ENCODE assay signal across 22 mouse cellular contexts in the genomic region with DNA sequence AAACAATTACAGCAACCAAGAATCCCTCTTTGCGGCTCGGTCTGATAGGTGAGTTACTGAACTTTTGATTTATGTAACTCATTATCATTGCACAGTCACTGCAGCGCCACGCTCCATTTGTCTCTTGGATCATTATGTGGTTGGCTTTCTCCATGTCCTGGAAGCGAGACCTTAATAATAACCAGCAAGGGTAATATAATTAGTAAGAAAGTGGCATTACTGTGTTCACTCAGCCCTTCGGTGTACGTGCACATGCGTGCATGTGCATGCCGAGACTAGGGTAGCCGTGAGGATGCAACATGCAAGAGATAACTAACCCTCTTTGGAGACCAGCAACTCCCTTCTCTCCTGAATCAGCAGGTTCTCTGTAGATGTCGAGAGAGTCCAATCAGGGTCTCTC.
DNase-seq lines count a peak whose midpoint lies in the region; ATAC-seq and TF ChIP-seq lines count a peak whose summit lies in the region.
"Had no signal": no experiment of that assay in that cellular context is flagged by ENCODE, and none has a peak within 500 bp of the region (broad histone marks: within the 10 kb centered on the region; RNA-seq: fewer than 3 reads in every experiment).

No protein-coding gene starts in this region.

- H3K36me3 ChIP-seq in kidney, embryonic 14.5 days (ENCODE audit: control insufficient read depth, insufficient read depth, low read length) = no peaks in the 10 kb centered on the region
- no peaks in the 10 kb centered on the region for H3K36me3 ChIP-seq in midbrain, postnatal 0 days (ENCODE audit: insufficient read depth, low read length)
- no peaks in the 10 kb centered on the region for H3K36me3 ChIP-seq in midbrain, embryonic 10.5 days
- no peaks in the 10 kb centered on the region for H3K36me3 ChIP-seq in hindbrain, embryonic 14.5 days (replicated peaks; ENCODE audit: control insufficient read depth, insufficient read depth)
- no peaks in the 10 kb centered on the region for H3K36me3 ChIP-seq in neural tube, embryonic 14.5 days (ENCODE audit: control insufficient read depth, insufficient read depth, low read length)
- H3K36me3 ChIP-seq: embryonic facial prominence, embryonic 15.5 days; forebrain, embryonic 10.5 days; forebrain, embryonic 15.5 days; heart, embryonic 15.5 days had no signal

- TF ChIP-seq CTCF in midbrain, postnatal 0 days (IDR thresholded peaks at IDR 0.05) = no peak

- H3K27me3 ChIP-seq in kidney, embryonic 14.5 days (ENCODE audit: control insufficient read depth, insufficient read depth, low read length) = no peaks in the 10 kb centered on the region
- H3K27me3 ChIP-seq in midbrain, postnatal 0 days (ENCODE audit: insufficient read depth, low read length) = no peaks in the 10 kb centered on the region
- no peaks in the 10 kb centered on the region for H3K27me3 ChIP-seq in midbrain, embryonic 10.5 days (ENCODE audit: low read depth, poor library complexity, severe bottlenecking)
- no peaks in the 10 kb centered on the region for H3K27me3 ChIP-seq in hindbrain, embryonic 14.5 days (ENCODE audit: control insufficient read depth, insufficient read depth, low read length)
- no peaks in the 10 kb centered on the region for H3K27me3 ChIP-seq in neural tube, embryonic 14.5 days (ENCODE audit: control insufficient read depth, insufficient read depth, low read length)
- H3K27me3 ChIP-seq: embryonic facial prominence, embryonic 15.5 days; forebrain, embryonic 15.5 days; heart, embryonic 15.5 days had no signal

- WGBS in kidney, embryonic 14.5 days = 39% methylated on average over 11 of the region's 11 CpGs
- 70% methylated on average over 11 of the region's 11 CpGs for WGBS in midbrain, postnatal 0 days
- 90% methylated on average over 11 of the region's 11 CpGs for WGBS in midbrain, embryonic 10.5 days
- WGBS in hindbrain, embryonic 14.5 days = 55% methylated on average over 11 of the region's 11 CpGs
- 39% methylated on average over 11 of the region's 11 CpGs for WGBS in neural tube, embryonic 14.5 days

- H3K4me3 ChIP-seq in kidney, embryonic 14.5 days (ENCODE audit: low read length) = no peak overlapping the region
- H3K4me3 ChIP-seq in midbrain, postnatal 0 days (ENCODE audit: low read depth, low read length) = no peak overlapping the region
- no peak overlapping the region for H3K4me3 ChIP-seq in midbrain, embryonic 10.5 days
- no peak overlapping the region for H3K4me3 ChIP-seq in hindbrain, embryonic 14.5 days (replicated peaks; ENCODE audit: low read length)
- no peak overlapping the region for H3K4me3 ChIP-seq in neural tube, embryonic 14.5 days (ENCODE audit: low read depth, low read length)
- H3K4me3 ChIP-seq: embryonic facial prominence, embryonic 15.5 days; erythroblast, embryonic 14.5 days; forebrain, embryonic 10.5 days; forebrain, embryonic 15.5 days; heart, adult 2 months; heart, embryonic 15.5 days had no signal

- no peak overlapping the region for H3K4me2 ChIP-seq in kidney, embryonic 14.5 days (replicated peaks; ENCODE audit: low read depth, low read length)
- no peak overlapping the region for H3K4me2 ChIP-seq in midbrain, postnatal 0 days (ENCODE audit: low read depth, low read length, poor library complexity, severe bottlenecking)
- H3K4me2 ChIP-seq in hindbrain, embryonic 14.5 days (replicated peaks) = 0 out of 2 replicates have a peak overlapping the region, but pooled peaks have one; percentile 2
- H3K4me2 ChIP-seq in neural tube, embryonic 14.5 days (ENCODE audit: low read depth, low read length) = 0 out of 2 replicates have a peak overlapping the region, but pooled peaks have one; percentile 12
- H3K4me2 ChIP-seq: embryonic facial prominence, embryonic 15.5 days; forebrain, embryonic 15.5 days; heart, embryonic 11.5 days; heart, embryonic 15.5 days had no signal

- DNase-seq in kidney, adult 9 months = no peak
- peak; percentile 25 for DNase-seq in midbrain, postnatal 0 days (ENCODE audit: low spot score)
- no peak for DNase-seq in midbrain, embryonic 10.5 days (ENCODE audit: low spot score)
- DNase-seq in hindbrain, embryonic 14.5 days (ENCODE audit: low spot score) = no peak
- DNase-seq in adrenal gland, postnatal 4 days (ENCODE audit: low spot score in 2 of 2) = no peak
- no peak for DNase-seq in cerebellum, postnatal 25 days
- DNase-seq: adrenal gland, adult 2 months; adrenal gland, postnatal 25 days; cerebellum, adult 2 months; cerebellum, postnatal 10 days; embryo, embryonic 11 days; gastrocnemius, postnatal 14 days; heart, adult 2 months; heart, postnatal 14 days had no signal

- H3K27ac ChIP-seq in kidney, embryonic 14.5 days (ENCODE audit: low read depth, low read length) = no peak overlapping the region
- H3K27ac ChIP-seq in midbrain, postnatal 0 days (ENCODE audit: low read depth, low read length) = no peak overlapping the region
- H3K27ac ChIP-seq in midbrain, embryonic 10.5 days (replicated peaks) = no peak overlapping the region
- H3K27ac ChIP-seq in hindbrain, embryonic 14.5 days = no peak overlapping the region
- H3K27ac ChIP-seq in neural tube, embryonic 14.5 days (ENCODE audit: low read depth, low read length) = peak overlapping the region; percentile 40; the same call in 1 of the 2 replicates
- H3K27ac ChIP-seq: embryonic facial prominence, embryonic 15.5 days; forebrain, embryonic 10.5 days; forebrain, embryonic 15.5 days; heart, adult 2 months; heart, embryonic 15.5 days had no signal

- H3K9ac ChIP-seq in kidney, embryonic 14.5 days (ENCODE audit: low read depth, low read length) = no peak overlapping the region
- H3K9ac ChIP-seq in midbrain, postnatal 0 days (replicated peaks; ENCODE audit: low read length, poor library complexity, severe bottlenecking) = no peak overlapping the region
- no peak overlapping the region for H3K9ac ChIP-seq in hindbrain, embryonic 14.5 days
- no peak overlapping the region for H3K9ac ChIP-seq in neural tube, embryonic 14.5 days (replicated peaks; ENCODE audit: low read depth, low read length)
- H3K9ac ChIP-seq: embryonic facial prominence, embryonic 15.5 days; forebrain, embryonic 15.5 days; heart, embryonic 15.5 days had no signal

- H3K4me1 ChIP-seq in kidney, embryonic 14.5 days (ENCODE audit: control insufficient read depth, insufficient read depth, low read length) = 0 out of 2 replicates have a peak, but pooled peaks cover 3% of the 10 kb centered on the region
- no peaks in the 10 kb centered on the region for H3K4me1 ChIP-seq in midbrain, postnatal 0 days (ENCODE audit: insufficient read depth, low read length)
- peaks cover 4% of the 10 kb centered on the region; the same call in 1 of the 2 replicates for H3K4me1 ChIP-seq in midbrain, embryonic 10.5 days
- peaks cover 34% of the 10 kb centered on the region for H3K4me1 ChIP-seq in hindbrain, embryonic 14.5 days (replicated peaks; ENCODE audit: control insufficient read depth, insufficient read depth, low read length)
- H3K4me1 ChIP-seq in neural tube, embryonic 14.5 days (ENCODE audit: control insufficient read depth, insufficient read depth, low read length) = peaks cover 18% of the 10 kb centered on the region
- H3K4me1 ChIP-seq: forebrain, embryonic 15.5 days; heart, embryonic 15.5 days had no signal

- ATAC-seq in kidney, embryonic 14.5 days (ENCODE audit: low FRiP score, low TSS enrichment) = peak; percentile 58
- no peak for ATAC-seq in midbrain, postnatal 0 days (ENCODE audit: low FRiP score)
- ATAC-seq in hindbrain, embryonic 14.5 days (ENCODE audit: low FRiP score) = 0 out of 2 replicates have a peak, but pooled peaks have one; percentile 50
- ATAC-seq in neural tube, embryonic 14.5 days (ENCODE audit: low read depth) = peak; percentile 33; the same call in 1 of the 2 replicates
- ATAC-seq: forebrain, embryonic 15.5 days had no signal

- H3K9me3 ChIP-seq in kidney, embryonic 14.5 days (ENCODE audit: control insufficient read depth, low read length) = no peaks in the 10 kb centered on the region
- H3K9me3 ChIP-seq in midbrain, postnatal 0 days (ENCODE audit: low read length) = no peaks in the 10 kb centered on the region
- H3K9me3 ChIP-seq in midbrain, embryonic 10.5 days (replicated peaks) = no peaks in the 10 kb centered on the region
- H3K9me3 ChIP-seq in hindbrain, embryonic 14.5 days (ENCODE audit: control insufficient read depth, low read length) = no peaks in the 10 kb centered on the region
- H3K9me3 ChIP-seq in neural tube, embryonic 14.5 days (ENCODE audit: control insufficient read depth, low read length) = no peaks in the 10 kb centered on the region
- H3K9me3 ChIP-seq: embryonic facial prominence, embryonic 15.5 days; forebrain, embryonic 10.5 days; forebrain, embryonic 15.5 days; heart, embryonic 15.5 days had no signal

Comparison
In these comparisons a context has a peak if more than half of its experiments do, and no peak if none do; other contexts are left out.
1. H3K4me2 ChIP-seq: peak in hindbrain, embryonic 14.5 days (single experiment) and neural tube, embryonic 14.5 days (single experiment); none in kidney, embryonic 14.5 days (single experiment) and midbrain, postnatal 0 days (single experiment).